Mouse (Mus musculus): ENCODE results near the gene Olfr71.

DNA sequence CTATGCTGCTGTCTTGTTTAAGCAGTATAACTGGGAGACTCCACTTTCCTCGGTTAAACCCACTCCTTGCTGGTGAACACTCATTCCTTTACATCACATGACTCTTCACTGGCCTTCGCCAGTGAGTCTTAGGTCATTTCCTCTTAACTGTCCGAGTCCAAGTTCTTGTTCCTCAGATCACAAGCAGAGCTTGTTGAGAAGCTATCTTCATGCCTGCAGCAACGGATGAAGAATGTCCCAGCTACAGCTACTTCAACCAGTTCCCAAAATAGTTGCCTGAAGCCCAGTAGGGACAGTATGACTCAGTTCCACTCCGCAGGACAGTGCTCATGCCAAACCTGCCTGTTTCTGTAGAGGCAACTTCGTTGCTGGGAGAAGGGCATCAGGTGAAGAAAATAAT lies 47.2 kb upstream of the Olfr71 start:
- no peak for TF ChIP-seq ZNF384 (IDR thresholded peaks at IDR 0.05; ENCODE audit: low read depth, low read length)
- no peak for TF ChIP-seq ZC3H11A (IDR thresholded peaks at IDR 0.05; ENCODE audit: borderline replicate concordance, low read depth, low read length)
- TF ChIP-seq MAFK (IDR thresholded peaks at IDR 0.05; ENCODE audit: insufficient read depth, low read depth, low read length) = no peak

Measured in ES-E14 (cell line).